Mouse (Mus musculus) layer of hippocampus, postnatal 14 days (tissue): ENCODE results near the gene Eef2. TPM values are rescaled to one million over a fixed set of nuclear protein-coding genes. Genes with fewer than 3 reads are reported as not detected.
"Not testable (repeated sequence)": the region's sequence is repeated elsewhere in the genome, so short reads cannot be mapped to it uniquely, and the experiment has no call there.

ENCODE experiments used
- DNase-seq, 2 experiments: peaks; one replicate each; pipeline ENCODE4 v3.0.0; 2021 to 2022; ENCODE audit warnings: low spot score in 2 of 2, mixed read lengths in 1 of 2
- total RNA-seq, 2 experiments: library from RNA; stranded (reverse); gene quantifications; 2 replicates each; pipeline ENCODE4 v1.2.3; 2021

Eef2 gene
- total RNA-seq, 2 experiments from 2014 or later, result 1,016 to 1,032 TPM

DNA sequence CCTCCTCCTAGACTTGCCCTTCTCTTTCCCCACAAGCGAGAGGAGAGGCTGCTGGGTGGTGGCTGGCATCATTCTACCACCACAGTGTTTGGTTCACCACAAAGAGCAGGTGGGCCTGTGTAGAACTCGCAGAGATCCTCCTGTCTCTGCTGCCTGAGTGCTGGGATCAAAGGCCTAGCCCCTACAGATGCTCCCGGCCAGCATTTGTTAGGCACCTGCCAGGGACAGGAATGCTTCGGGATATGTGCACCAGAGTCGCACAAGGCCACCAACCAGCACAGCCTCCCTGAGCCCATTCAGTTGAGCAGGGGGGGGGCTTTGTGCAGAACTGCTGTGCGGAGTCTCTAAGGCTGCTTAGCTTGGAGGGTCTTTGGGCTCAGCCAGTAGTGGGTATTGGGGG is 31.1 kb upstream of the Eef2 start:
- DNase-seq, result no peak

DNA sequence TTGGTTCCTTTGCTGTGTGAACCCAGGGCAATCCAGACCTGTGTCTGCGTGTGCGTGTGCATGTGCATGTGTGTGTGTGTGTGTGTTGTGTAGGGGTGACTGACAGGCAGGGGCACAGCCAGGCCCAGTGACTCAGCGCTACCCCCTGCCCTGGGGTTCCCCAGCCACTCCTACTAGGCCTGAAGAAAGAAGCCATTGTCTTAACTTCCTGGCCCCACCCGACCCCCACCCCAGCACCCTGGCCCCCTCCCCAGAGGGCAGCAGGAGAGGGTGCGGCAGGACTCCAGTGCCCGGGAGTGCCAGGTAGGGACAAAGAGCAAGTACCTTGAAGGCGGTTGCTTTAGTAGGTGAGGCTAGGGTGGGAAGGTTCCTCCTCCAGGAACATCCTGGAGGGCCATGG is 30.7 kb upstream of the Eef2 start:
- no peak for DNase-seq

DNA sequence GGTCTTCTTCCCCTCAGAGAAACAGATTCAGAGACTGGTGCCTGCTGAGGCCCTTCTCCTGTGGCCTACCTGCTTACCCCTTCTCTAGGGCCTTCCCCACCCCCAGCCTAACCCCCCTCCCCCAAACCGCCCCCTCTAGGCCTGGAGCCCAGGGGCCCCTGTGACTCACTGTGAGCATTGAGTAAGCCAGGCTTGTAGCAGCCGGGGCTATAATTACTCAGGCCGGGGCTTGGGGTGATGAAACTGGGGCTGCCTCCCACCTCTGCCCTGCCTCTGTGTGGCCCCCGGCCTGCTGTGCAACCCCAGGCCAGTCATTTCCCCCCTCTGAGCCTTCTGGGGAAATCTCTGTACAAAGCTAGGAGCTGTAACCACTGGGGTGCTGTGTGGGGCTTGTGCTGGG is 30.1 kb upstream of the Eef2 start:
- DNase-seq, result no peak

DNA sequence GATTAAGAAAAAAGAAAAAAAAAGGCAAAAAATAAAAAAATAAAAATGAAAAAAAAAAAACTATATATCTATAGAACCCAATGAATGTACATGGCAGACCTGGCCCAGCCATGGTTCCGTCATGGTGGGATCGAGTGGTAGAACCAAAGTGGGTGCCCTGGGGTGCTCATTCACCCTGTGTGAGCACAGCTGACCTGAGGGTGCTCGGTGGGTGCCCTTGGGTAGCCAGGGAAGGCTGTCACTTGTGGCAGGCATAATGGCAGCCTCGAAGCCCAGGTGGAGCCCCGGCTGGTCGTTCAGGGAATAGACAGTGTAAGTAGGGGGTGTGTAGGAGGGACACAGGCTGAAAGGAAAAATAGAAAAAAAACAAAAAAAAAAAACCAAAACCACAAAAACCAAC is 25.2 kb upstream of the Eef2 start:
- no peak for DNase-seq

DNA sequence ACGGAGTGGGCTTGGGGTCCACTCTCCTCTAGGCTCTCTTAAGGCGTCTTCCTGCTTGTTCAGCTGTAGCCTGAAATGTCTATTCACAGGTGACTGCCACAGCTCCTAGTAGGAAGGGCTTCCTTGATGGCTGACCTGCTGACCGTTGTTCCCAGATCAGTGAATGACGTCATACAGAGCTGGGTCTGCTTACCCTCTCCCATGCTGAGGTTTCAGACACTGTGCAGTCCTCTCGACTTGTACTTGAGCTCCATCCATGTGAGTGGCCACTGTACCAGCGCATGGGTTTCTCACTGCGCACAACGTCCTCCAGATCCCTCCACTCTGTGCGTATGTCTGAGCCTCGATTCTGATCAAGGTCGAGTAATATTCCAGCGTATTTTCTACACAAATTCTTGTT is 23.8 kb upstream of the Eef2 start:
- DNase-seq, result no peak

DNA sequence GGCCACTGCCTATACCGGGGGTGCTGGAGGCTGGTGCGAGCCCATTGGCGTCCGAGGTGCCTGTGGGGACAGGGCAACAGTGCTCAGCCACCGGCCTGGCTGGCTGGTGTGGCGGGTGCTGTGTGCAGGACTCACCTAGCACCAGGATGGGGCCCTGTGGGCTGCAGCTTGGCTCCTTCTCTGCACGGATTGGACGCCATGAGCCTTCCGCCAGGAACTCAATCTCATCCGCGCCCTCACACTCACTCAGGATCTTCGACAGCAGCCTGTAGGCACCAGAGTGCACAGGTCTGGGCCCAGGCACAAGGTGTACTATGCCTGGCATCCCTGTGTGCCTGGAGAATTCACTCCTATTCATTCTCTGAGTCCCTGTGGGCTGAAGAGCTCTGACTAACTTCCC is 22.1 kb upstream of the Eef2 start:
- DNase-seq, result no peak

DNA sequence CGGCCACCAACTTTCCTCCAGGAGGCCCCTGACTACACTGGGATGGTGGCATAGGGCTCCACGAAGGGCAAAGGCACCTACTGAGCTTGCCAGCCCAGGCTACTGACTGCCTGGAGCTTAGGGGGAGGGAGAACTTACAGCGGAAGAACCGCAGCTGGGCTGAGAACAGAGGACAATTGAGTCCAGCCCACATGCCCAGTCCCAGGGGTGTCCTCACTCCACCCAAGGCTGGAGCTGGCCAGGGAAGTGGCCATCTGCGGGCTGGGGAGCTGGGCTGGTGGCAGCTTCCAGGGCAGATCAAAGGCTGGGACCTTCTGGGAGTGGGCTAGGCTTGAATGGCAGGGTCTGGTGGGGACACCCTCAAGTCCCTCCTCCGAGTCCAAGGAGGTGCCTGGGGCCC is 21.7 kb upstream of the Eef2 start:
- DNase-seq, result no peak

DNA sequence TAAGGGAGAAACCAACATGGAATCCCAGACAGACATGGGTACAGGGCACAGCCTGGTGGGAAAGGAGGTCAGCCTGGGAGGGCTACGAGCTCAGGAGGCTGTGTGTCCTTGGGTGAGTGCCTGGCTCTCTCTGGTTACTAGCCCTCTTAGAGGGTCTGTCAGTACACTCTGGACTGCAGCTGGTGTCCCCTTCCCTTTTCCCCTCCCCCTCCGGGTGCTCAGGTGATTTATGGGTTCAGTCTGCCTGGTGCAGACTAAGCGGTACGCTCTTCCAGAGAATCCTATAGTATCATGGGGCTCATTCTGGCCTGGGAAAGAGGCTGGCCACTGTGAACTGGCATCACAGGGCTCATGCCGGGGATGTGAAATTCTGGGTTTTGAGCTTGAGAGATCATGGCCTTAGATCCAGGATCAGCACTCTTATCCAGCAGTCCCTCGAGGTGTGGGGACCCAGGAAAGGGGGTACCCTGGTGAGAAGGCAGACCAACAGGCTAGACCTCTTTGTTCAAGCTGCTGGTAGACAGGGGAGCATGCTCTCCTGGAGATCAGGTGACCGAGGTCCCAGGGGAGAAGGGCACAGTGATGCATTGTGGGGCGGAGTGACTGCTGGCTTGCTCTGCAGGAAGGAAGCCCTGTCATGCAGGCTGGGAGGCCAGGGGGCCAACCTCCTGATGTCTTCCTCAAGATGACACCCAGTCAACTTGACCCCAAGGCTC is 14.7 kb upstream of the Eef2 start:
- no peak for DNase-seq

DNA sequence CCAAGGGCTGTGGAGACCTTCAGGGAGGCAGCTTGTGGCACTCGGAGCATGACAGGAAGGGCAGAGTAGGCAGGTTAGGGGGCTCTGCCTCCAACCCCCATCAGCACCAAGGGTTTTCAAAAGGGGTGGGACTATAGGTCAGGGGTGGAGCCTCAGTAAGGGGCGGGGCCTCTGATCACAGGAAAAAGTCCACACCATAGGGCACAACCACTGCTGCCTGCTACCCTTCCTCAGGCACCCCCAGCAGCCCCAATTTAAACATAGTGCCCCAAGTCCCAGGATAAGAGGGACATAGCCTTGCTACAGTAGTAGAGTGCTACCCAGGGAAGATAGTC is 14.1 kb upstream of the Eef2 start:
- DNase-seq, result no peak

DNA sequence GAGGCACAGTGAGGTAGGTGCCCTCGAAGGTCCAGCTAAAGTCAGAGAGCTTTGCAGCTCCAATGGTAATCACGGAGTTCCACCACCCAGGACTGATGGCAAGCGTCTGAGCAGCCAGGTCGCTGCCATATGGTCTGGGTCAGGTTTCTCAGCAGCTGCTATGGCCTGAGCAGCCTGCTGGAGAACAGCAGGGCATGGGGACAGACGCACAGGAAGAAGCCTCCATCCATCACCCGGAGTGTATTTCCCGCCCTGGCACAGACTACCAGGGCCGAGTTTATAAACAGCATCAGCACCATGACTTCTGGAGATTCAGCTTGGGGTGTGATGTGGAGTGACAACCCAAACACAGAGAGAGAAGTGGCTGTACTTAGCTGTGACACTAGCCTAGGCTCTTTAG is 11.3 kb upstream of the Eef2 start:
- DNase-seq, result no peak

DNA sequence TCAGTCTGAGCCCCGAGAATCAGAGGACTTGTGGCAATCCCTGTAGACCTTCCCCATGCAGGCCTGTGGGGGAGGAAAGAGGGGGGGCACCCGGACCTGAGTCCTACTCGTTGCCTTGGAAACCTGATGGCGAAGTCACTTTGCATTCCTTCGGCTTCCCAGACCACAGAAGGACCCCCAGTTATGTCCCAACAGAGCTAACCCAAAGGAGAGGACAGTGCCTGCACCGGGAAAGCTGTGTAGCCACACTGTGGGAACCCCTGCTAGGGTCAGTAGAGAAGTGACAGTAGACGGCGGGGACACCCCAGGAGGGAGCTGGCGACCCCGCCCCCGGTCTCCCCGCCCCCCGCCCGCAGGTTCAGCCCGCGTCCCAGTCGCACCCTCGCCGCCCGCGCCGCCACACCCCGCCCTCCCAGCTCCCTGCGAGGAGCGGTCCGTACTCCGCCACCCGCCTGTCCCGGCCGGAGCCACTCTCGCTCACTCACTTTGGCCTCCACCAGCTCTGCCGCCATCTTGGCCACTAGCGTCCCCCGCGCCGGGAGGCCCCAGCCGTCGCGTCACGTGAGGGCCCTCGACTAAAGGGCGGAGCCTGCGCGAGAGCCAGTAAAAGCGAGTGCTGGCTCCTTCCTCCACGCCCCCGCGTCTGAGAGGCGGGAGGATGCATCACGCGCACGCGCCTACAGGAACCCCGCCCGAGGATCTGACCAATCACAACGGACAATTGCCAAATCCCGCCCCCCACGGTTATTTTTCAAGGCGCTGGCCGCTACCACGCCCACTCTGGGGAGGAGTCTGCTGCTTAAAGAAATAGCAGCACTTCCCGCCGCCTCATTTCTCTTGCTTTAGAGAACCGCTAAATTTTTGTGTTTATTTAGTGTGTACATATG is 9.0 kb upstream of the Eef2 start, which contains the start of gene Pias4:
Gene Pias4, minus strand, starts transcription at position 724 of the 887 bp plus-strand sequence.
- peak; percentile 100 for DNase-seq

DNA sequence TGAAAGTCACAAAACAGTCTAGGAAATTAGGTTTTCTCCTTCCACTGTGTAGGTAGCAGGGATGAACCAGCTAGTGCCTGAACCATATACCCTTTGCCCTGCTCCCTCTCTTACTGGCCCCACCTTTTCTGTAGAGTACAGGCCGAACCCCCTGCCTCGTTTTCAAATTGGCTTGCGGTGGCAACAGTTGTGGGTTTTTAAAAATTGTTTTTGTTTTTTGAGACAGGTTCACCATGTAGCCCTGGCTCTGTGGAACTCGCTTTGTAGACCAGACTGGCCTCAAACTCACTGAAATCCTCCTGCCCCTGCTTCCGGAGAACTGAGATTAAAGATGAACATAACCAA is 8.4 kb upstream of the Eef2 start:
- no peak for DNase-seq

DNA sequence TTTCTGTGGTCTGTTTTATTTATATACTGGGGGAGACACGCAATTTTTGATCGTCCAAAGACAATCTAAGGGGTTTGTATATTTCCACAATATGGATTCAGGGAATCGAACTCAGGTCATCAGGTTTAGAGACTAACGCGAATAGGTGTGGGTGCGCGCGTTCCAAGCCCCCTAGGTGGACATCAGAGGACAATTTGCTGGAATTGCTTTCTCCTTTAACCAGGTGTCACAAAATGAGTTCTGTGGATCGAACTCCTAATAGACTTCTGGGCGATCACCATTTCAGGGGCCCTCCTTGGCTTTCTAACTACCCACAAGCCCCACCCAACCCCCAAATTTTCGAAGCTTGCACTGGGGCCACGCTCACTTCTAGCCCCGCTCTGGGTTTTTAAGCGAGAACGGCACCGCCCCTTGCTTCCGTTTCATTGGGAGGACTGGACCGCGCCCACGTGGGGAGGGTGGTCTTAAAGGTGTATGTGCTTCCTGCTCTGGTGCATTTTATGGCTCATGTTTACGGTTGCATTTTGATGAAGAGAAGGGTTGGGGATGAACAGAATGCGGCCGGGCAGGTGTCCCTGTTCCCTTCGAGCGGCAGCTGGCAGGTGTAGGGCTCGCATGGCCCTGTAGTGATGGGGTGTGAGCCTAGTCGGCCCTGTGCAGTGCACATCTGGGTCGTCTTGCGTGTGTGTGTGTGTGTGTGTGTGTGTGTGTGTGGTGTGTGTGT is 7.7 kb upstream of the Eef2 start:
- DNase-seq, result peak; percentile 71 to 84

DNA sequence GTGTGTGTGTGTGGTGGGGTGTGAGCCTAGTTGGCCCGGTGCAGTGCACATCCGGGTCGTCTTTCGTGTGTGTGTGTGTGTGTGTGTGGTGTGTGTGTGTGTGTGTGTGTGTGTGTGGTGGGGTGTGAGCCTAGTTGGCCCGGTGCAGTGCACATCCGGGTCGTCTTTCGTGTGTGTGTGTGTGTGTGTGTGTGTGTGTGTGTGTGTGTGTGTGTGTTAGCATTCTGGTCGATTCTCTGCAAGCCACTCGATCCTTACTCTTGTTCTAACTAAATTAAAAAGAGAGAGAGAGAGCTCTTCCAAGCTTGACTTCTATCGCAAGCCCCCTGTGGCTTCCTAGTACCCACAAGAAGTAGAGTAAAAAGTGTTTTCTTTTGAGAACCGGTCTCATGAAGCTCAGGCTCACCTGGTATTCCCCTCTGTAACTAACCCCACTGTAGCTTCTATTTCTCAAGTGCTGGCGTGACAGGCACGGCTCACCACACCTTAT is 7.0 kb upstream of the Eef2 start:
- DNase-seq, result not testable (repeated sequence)

DNA sequence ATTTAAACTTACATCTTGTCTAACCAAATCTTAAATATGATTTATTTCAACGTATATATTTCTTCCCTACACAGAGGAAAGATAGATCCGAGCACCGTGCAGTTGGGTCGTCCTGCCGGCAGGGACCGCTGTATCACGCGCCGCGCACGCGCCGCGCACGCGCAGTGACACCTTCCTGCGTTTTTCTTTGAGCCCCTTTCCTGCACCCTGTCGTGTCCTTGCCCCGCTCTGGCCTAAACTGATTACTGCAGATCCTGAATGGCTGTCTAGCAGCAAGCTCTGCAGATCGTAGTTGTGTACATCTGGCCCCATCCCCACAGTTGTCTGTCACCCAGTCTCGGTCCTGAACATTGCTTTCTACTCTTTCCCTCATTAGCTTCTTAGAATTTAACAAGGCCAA is 3.3 kb upstream of the Eef2 start:
- DNase-seq, result peak; percentile 81 to 89

DNA sequence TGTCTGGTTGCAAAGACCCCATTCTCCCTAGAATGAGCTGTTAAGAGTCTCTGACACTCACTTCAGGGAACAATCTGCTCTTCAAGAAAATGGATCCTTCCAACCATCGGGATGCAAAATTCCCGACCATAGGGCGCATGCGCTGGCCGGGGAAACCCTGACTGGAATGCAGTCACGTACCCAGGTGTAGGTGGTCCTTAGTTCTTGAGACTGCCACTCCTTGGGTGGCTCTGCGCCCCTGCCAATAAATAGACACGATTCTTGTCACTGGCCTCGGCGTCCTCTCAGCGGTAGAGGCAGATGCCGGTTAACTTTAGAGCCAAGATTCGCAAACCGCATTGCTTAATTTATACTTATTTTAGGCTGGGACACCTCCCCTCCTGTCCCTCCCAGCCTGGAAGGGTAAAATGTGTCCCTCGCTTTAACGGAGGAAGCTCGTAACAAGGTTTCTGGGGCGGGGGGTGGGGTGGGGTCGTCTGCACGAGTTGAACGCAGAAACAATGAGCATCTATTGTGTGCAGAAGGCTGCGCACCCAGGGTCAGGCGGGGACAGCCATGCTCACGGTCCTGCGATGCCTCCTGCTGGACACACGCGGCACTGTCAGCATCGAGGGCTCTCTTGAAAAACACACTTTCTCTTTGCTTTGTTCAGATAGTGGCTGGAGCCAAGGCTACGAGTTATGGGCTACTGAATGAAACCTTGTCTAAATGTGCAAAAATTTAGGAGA is 1.6 kb upstream of the Eef2 start:
- DNase-seq, result peak; percentile 94

DNA sequence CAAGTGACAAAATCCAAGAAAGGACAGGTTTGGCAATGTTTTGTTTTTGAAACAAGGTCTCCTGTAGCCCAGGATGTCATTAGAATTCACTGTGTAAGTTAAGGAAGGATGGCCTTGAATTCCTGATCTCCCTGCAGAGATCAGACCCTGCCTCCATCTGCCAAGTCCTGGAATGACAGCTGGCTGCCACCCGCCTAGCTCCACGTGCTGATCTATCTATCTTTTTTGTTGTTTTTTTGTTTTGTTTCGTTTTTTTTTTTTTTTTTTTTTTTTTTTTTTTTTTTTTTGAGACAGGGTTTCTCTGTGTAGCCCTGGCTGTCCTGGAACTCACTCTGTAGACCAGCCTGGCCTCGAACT is 1.1 kb upstream of the Eef2 start:
- not testable (repeated sequence) for DNase-seq

DNA sequence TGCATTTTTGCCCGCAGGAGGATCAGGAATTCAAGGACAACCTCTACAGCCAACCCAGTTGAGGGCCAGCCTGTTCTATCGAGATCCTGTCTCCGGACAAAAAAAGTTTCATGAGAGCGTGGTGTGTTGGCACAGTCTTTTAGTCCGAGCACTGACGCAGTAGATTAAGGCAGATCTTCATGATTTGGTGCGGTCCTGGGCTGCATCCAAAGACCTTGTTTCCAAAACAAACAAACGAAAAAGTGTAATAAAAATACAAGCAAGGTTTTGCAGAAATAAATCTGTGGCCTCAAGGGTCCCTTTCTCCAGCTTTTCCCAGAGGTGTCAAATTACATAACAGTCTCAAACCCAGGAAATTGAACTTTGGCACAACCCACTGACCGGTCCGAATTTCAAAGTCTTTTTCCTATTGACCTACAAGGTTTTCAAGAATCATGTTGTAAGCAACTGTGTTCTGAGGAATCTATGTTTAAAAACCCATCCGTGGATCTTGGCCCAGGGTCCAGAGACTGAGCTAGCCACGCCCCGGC is 430 bp upstream of the Eef2 start:
- no peak for DNase-seq

DNA sequence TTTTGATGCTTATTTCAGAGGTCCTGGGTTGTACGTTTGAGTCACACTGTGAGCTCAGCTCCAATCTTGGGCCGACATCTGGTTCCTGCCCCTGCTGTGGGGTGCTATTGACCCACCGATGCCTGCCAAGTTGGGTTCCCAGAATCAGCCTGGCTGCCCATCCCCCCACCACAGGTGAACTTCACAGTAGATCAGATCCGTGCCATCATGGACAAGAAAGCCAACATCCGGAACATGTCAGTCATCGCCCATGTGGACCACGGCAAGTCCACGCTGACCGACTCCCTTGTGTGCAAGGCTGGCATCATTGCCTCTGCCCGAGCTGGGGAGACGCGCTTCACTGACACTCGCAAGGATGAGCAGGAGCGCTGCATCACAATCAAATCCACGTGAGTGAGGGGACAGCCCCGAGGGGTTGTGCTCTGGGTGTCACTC is 1.1 kb downstream of the Eef2 start:
- DNase-seq, result no peak

DNA sequence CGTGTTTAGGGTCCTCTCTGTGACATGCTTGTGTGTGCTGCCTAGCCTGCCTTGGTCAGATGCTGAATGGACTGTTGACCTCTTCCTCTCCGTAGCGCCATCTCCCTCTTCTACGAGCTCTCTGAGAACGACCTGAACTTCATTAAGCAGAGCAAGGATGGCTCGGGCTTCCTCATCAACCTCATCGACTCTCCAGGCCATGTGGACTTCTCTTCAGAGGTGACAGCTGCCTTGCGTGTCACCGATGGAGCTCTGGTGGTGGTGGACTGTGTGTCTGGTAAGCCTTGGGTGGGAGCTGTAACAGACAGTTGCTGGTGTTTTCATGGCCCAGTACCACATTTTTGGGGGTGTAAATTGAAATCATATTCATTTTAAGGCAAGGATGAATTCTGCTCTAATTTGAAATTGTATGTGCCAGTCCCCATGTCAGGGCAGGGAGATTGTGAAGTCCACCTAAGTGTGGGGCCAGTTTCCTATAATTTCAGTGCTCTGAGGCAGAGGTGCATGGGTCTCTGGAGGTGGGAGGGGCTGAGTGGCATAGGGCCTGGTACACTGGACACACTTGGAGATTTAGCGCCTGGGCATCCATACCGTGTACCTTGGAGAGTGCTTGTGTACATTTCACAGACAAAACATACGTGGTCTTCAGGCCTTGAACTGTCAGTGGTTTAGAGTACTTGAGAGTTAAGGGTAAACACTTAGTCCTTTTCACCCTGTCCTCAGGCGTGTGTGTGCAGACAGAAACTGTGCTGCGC is 1.7 kb downstream of the Eef2 start:
- no peak for DNase-seq
